Mouse (Mus musculus) frontal cortex, postnatal 25 days (tissue): Measurements from ENCODE around the gene Fads3.

ENCODE experiments used
- DNase-seq, 2 experiments: peaks; one replicate each; pipeline ENCODE4 v3.0.0; 2022; ENCODE audit warnings: low spot score in 2 of 2

The Fads3 gene

GRCm38 (mm10) chr19:10052698-10053097 lies 11.3 kb downstream of the Fads3 start:
- DNase-seq = no peak

GRCm38 (mm10) chr19:10053692-10054260 lies 12.4 kb downstream of the Fads3 start:
- DNase-seq = no peak

- no peak for DNase-seq
These were observed 13.1 kb downstream of the Fads3 start for GRCm38 (mm10) chr19:10054361-10055075.

DNA sequence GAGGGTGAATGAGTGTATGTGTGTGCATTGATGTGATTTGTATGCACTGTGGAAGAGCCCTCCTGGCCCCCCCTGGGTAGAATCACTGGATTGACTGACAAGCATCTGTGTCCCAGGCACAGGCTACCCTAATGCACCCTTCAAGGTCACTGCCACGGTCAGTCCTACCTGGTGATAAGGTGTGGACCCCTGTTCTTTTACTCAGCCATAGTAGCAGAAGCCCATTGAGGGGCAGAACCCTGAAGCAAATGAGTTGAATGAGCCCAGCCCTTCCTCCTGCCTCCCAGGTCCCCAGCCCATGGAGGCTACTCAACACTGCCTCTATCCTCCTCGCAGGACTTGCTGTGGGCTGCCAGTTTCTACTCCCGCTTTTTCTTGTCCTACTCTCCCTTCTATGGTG lies 13.9 kb downstream of the Fads3 start:
- DNase-seq = no peak

DNA sequence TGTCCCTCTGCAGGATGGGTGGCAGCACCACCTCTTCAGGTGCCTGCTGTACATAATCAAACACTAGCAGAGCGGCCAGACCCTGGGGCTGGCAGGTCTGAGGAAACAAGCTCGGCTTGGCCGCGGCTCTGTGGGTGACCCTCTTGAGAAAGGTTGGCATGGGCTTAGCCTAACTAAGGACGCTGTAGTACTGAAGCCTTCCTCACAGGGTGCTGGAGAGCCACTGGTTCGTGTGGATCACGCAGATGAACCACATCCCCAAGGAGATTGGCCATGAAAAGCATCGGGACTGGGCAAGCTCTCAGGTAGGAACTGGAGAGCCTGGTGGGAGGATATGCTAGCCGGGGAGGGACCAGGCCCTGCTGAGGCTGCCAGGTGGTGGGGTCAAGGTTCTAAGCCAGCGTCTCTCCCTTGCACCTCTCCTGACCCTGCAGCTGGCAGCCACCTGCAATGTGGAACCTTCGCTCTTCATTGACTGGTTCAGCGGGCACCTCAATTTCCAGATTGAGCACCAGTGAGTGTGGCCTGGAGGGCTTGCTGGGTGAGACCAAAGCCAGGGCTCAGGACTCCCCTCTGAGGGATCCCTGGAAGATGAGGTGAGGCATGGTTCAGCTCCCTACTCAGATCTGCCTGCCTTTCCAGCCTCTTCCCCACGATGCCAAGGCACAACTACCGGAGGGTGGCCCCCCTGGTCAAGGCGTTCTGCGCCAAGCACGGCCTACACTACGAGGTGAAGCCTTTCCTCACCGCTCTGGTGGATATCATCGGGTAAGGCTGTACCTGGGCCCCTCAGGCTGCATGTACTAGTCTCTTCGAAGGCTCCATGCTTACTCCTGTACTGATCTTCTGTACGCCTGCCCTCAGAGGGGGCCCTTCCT lies 14.7 kb downstream of the Fads3 start:
- no peak for DNase-seq

DNA sequence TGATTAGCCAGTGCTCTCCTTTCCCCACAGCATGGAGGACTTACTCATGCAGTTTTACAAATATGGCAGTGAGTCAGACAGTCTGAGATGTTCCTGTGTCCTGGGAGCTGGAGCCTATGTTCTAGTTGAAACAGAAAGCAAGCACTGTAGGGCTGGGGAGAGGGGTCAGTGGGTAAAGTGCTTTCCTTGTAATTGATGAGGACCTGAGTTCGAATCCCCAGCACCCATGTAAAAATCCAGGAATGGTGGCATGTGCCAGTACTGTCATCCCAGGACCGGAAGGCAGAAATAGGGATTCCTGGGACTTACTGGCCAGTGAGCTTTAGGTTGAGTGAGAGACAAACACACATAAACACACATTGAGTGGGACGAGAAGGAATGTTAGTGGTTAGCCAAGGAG lies 15.3 kb downstream of the Fads3 start:
- no peak for DNase-seq

DNA sequence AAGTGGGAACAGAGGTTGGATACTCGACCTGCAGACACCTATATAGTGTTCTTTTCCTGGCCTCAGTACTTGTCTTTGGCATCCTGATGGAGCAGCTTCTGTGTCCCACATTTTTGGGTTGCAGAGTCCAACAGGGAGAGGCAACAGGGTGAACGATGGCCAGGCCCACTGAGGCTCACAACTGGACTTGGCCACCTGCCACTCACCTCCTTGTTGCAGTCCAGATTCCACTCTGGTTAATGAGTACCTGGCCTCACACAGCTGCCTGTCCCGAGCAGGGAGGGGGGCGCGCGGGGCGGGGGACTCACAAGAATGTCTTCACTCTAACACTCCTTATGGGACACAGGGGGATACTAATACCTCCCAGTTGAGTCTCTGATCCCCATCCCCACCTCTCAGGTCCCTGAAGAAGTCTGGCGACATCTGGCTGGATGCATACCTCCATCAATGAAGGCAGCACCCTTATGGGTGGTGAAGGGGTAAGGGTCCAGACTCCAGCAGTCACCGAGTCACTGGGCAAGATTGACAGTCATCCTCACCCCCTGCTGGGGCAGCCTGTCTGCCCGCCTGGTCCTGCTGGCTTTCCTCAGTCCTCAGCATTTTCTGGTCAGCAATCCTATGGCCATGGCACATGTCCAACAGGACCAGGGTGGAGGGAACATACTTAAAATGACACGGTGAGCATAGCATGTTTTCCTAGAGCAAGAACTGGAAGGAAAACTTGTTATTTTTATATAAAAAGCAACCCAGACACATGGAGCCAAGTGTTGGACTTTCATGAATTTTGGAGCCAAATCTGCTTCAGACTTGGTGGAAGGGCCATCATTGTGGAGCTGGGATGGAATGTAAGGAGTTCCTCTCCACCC lies 16.4 kb downstream of the Fads3 start:
- no peak for DNase-seq

GRCm38 (mm10) chr19:10058352-10058825 lies 17.0 kb downstream of the Fads3 start:
- no peak for DNase-seq

DNA sequence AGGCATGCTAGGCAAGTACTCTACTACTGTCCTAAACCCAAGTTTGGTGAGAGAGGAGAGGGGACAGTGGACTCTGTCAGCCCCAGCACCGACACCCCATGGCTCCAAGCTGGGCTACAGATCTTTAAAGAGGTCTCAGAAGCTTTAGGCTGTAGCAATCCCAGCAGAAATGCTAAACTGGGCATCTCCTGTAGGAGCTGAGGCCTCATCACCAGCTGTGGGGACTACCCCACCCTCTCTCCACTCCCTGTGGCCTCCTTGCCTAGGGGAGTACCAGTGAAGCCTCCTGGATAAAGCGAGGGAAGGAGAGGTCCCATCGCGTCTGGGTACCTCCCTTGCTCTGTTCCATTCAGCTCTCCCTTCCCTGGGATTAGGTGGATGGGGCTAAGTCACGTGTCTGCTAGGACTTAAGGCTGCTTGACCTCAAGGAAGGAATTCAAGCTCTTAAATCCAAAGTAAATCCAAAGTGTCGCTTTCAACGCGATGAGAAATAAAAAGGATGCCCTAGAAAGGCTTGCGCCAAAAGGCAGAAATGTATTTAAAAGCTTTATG lies 17.6 kb downstream of the Fads3 start:
- DNase-seq = no peak

- no peak for DNase-seq
These were observed 18.7 kb downstream of the Fads3 start for GRCm38 (mm10) chr19:10059911-10060567.

DNA sequence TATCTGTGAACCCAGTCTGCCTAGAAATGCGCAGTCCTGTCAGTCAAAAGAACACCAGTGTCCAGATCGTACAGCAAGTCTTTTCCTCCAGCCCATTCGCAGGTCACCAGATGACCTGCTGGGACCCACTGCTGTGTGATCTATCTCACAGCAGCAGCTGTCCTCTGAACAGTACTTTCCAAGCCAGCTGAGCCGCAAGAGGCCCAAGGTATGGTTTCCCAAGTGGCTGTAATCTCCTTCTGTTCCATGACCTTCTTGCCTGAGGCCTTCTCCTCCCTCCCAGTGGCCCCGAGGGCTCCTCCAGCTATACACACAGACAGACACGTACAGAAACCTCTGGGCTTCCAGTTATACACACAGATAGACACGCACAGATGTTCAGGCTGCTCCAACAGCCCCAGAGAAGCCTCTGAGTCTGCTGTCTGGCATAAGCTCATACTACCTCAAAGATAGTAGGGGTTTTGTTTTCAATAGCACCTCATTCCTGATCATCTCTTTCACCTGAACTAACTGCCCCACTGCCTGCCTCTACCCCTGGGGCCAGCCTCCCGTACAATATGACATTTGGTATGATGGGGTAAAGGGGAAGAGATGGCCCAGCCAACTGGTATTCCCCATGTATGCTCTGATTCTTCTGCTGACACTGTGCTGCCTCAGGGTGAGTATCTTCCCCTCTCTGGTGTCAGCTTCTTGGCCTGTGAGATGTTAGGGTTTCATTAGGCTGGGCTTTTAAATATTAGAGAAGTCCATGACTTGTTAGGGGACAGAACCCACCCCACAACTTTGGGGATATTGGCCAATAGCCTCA lies 19.6 kb downstream of the Fads3 start:
- no peak for DNase-seq

GRCm38 (mm10) chr19:10061624-10062023 lies 20.3 kb downstream of the Fads3 start:
- no peak for DNase-seq

GRCm38 (mm10) chr19:10062292-10062691 lies 20.9 kb downstream of the Fads3 start:
- DNase-seq = no peak

DNA sequence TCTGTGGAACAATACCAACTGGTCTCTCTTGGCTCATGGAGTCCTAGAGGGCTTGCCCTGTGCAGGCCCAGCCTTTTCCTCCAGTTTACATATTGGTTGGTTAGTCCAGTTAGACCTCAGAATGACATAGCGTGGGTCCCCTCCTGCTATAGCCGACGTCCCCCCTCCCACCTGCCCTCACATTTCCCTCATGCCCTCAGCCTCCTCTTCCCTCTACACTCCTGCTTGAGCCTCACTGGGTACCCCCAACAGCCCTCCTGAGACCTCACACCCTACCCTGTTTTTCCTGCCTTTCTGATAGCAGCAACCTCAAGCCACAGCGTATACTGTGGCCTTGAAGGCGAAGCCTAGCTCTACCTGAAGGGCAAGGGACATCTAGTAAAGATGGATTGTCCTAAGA lies 21.5 kb downstream of the Fads3 start:
- no peak for DNase-seq

DNA sequence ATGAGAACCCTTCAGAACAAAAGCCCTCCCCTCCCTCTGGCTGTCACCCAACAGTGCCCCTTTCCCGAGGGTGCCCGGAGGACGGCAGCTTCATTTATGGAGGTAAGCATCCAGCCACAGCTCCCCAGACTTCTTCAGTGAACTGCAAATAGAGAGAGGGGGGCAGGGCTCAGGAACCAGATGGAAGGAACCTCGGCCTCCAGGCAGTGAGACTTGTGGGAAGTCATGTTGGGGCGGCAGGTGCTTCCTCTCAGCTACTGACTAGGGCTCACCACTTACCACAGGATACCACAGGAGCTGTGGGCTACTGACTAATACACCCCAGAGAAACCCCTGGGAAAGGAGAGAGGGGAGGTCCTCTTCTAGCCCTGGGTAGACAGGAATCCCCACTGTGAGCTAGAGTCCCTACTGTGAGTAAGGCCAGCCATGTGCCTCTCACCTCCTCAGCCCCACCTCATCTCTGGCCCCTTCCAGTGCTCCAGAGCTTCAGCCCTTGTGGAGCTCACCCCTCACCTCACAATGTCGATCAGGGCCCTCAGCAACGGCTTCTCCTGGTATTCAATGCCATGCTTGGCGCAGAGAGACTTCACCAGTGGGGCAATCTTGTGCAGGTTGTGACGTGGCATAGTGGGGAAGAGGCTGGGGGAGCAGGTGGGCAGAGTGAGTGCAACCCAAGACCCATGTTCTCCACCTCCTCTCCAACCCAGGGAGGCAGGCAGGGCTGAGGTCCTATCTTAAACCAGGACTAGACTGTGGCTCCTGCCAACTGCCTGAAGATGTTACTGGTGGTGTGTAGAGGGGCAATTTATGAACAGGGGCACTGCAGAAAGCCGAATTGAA lies 23.0 kb downstream of the Fads3 start:
- no peak for DNase-seq

- no peak for DNase-seq
These were observed 24.3 kb downstream of the Fads3 start for GRCm38 (mm10) chr19:10065465-10066188.

DNA sequence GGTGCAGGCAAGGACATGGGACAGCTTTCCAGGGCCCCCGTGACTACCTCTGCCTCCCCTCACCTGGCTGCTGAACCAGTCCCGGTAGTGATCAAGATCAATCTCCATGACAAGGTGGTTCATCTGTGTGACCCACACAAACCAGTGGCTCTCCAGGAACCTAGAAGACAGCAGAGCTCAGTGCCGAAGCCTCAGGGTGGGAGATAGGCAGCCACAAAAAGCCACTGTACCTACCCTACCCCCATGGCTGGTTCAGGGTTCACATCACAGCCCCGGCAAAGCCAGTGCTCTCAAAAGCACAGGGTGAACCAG lies 24.8 kb downstream of the Fads3 start:
- no peak for DNase-seq

DNA sequence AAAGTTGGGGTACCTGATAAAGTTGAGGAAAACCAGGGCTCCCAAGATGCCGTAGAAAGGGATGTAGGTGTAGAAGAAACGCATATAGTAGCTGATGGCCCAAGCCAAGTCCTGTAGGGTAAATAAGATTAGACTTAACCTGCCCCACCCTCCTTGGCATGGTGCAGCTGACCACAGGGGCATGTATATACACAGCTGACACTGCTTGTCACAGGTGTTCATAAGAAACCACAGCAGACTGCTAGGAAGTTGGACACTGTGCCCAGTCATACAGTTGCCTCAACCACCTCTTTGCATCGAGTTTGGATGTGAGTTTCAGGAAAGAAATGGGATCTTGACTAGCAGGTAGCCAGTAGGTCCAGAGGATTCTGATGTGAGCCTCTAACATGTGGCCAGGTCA lies 25.1 kb downstream of the Fads3 start:
- no peak for DNase-seq

DNA sequence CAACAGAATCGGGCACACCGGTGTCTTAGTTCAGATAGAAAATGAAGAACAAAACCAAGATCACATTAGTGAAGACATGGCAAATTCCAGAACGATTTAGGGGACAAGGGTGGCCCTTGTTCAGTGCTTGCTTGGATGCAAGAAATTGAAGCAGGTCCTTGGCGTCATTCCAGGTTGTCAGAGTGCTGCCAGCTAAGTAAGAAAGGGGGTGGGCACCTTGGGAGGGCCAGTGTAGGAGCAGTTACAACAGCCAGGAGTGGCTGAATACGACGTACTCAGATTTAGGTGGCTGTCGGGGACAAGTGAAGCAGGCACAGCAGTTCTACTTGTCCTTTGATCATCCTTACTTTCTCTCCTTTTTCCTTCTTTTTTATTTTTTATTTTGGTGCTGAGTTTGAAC lies 26.3 kb downstream of the Fads3 start:
- DNase-seq = no peak
